Mouse (Mus musculus) myocyte (in vitro differentiated cells): ENCODE results near the gene Nr4a1.

Source experiments
- CEBPB ChIP-seq: IDR thresholded peaks from 2 replicates; pipeline ENCODE4 v1.6.1; 2011; ENCODE audit warnings: mild to moderate bottlenecking, moderate library complexity; ENCODE audit not compliant: poor library complexity, insufficient read depth, severe bottlenecking
- MAX ChIP-seq: IDR thresholded peaks from one replicate; pipeline ENCODE4 v1.6.1; 2011; ENCODE audit warnings: low read depth, mild to moderate bottlenecking, control low read depth
- POLR2A ChIP-seq: IDR thresholded peaks from one replicate; pipeline ENCODE4 v1.6.1; 2011; ENCODE audit warnings: low read depth, mild to moderate bottlenecking, control low read depth, moderate library complexity; ENCODE audit not compliant: insufficient read length
- USF1 ChIP-seq: IDR thresholded peaks from one replicate; pipeline ENCODE4 v1.6.1; 2011; ENCODE audit warnings: low read depth, mild to moderate bottlenecking, control low read depth, moderate library complexity

- TF ChIP-seq CEBPB (no peak), POLR2A (peak; percentile 95), USF1 (no peak), MAX (no peak)
These were observed 30.1 kb downstream of the Nr4a1 start, which contains the start of gene Atg101 for GRCm38 (mm10) chr15:101283911-101284750.
